In the genomic region with DNA sequence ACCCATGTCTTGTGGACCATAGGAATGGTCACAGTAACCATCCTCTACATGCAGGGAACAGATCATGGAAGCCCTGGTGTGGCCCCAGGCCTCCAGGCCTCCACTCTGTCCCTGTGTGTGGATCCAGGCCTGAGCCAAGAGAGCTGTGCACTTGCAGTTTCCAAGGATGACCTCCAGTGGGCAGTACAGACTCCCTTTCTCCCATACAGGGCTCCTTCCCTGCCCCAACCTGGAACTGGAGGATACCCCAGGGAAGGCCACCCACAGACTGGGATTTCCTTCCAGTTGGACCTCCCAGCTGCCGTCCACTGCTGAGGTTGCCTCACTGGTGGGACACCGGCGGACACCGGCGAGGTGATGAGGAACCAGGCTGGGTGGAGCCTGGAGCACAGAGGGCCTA, we compare ENCODE assay signal across 8 mouse cellular contexts. TPM values are rescaled to one million over a fixed set of nuclear protein-coding genes. Genes with fewer than 3 reads are reported as not detected.
DNase-seq lines count a peak whose midpoint lies in the region; ATAC-seq and TF ChIP-seq lines count a peak whose summit lies in the region.

No protein-coding gene starts in this region.

- peak; percentile 46 to 49; a peak in 3 of 4 replicates for TF ChIP-seq CTCF in CH12.LX (conservative IDR thresholded peaks at IDR 0.05 in 1 of 2, IDR thresholded peaks at IDR 0.05 in 1 of 2; ENCODE audit: low read depth in 2 of 2, low read length in 2 of 2)
- TF ChIP-seq CTCF in brain, embryonic 14.5 days (IDR thresholded peaks at IDR 0.05; ENCODE audit: borderline replicate concordance, extremely low read depth, insufficient read depth, insufficient read length) = peak; percentile 69; the same call in 1 of the 2 replicates
- peak; percentile 77 for TF ChIP-seq CTCF in stomach, postnatal 0 days (IDR thresholded peaks at IDR 0.05; ENCODE audit: low read depth)

- no peaks in the 10 kb centered on the region for H3K79me2 ChIP-seq in CH12.LX (replicated peaks; ENCODE audit: control insufficient read depth, extremely low read depth, insufficient read depth, poor library complexity, severe bottlenecking)

- H3K4me2 ChIP-seq in heart, embryonic 12.5 days = no peak overlapping the region
- H3K4me2 ChIP-seq in CH12.LX (ENCODE audit: insufficient read depth, low read depth, poor library complexity, severe bottlenecking) = no peak overlapping the region
- no peak overlapping the region for H3K4me2 ChIP-seq in stomach, postnatal 0 days (replicated peaks; ENCODE audit: low read depth)

- WGBS in heart, embryonic 12.5 days = 61% methylated on average over 5 of the region's 5 CpGs
- WGBS in stomach, postnatal 0 days = 68% methylated on average over 5 of the region's 5 CpGs

- H3K27me3 ChIP-seq in heart, embryonic 12.5 days (replicated peaks) = peaks cover 86% of the 10 kb centered on the region
- H3K27me3 ChIP-seq in CH12.LX (replicated peaks) = peaks cover 91% of the 10 kb centered on the region
- H3K27me3 ChIP-seq in stomach, postnatal 0 days (ENCODE audit: control insufficient read depth, insufficient read depth, low read length) = no peaks in the 10 kb centered on the region

- no peak overlapping the region for H3K9ac ChIP-seq in heart, embryonic 12.5 days
- no peak overlapping the region for H3K9ac ChIP-seq in CH12.LX (ENCODE audit: insufficient read depth, low read depth)
- no peak overlapping the region for H3K9ac ChIP-seq in stomach, postnatal 0 days (ENCODE audit: low read length)

- peak; percentile 56 for ATAC-seq in heart, embryonic 12.5 days (ENCODE audit: insufficient number of reproducible peaks, low FRiP score)
- peak; percentile 26; the same call in 1 of the 2 replicates for ATAC-seq in stomach, postnatal 0 days (ENCODE audit: low FRiP score, low TSS enrichment)

- no peaks in the 10 kb centered on the region for H3K9me3 ChIP-seq in heart, embryonic 12.5 days (replicated peaks)
- no peaks in the 10 kb centered on the region for H3K9me3 ChIP-seq in CH12.LX (replicated peaks; ENCODE audit: low read length)
- no peaks in the 10 kb centered on the region for H3K9me3 ChIP-seq in stomach, postnatal 0 days (ENCODE audit: control insufficient read depth, low read length)

- in situ Hi-C loops in CH12.LX (cut with MboI; ENCODE audit: low pct_ligation_motif_present, low pct_unique_long_range_greater_than_20kb, low sequenced_read_pairs) = no loop called here

- peak; percentile 27 for TF ChIP-seq RAD21 in CH12.LX (IDR thresholded peaks at IDR 0.05; ENCODE audit: low read depth, low read length)

- dilution Hi-C loops in CH12.LX (cut with MboI; ENCODE audit: extremely low pct_ligation_motif_present, extremely low pct_unique_long_range_greater_than_20kb, low sequenced_read_pairs) = no loop called here

- no peak overlapping the region for H3K27ac ChIP-seq in heart, embryonic 12.5 days (ENCODE audit: poor library complexity, severe bottlenecking)
- H3K27ac ChIP-seq in CH12.LX (ENCODE audit: insufficient read depth, low read depth) = no peak overlapping the region
- no peak overlapping the region for H3K27ac ChIP-seq in stomach, postnatal 0 days (replicated peaks)

- H3K4me1 ChIP-seq in heart, embryonic 12.5 days (replicated peaks) = peaks cover 3% of the 10 kb centered on the region
- H3K4me1 ChIP-seq in CH12.LX (ENCODE audit: control insufficient read depth in 1 of 2, insufficient read depth in 2 of 2) = no peaks in the 10 kb centered on the region
- no peaks in the 10 kb centered on the region for H3K4me1 ChIP-seq in stomach, postnatal 0 days (replicated peaks; ENCODE audit: control insufficient read depth, insufficient read depth)

- intact Hi-C loops in heart, postnatal 36 days (cut with DNase I) = loop anchor here (5.0 kb wide), 1 partner anchor 116 kb away; a partner anchor contains a TSS
- intact Hi-C loops in gastrocnemius, postnatal 36 days (cut with DNase I) = no loop called here

- no peaks in the 10 kb centered on the region for H3K36me3 ChIP-seq in heart, embryonic 12.5 days
- no peaks in the 10 kb centered on the region for H3K36me3 ChIP-seq in CH12.LX (replicated peaks in 1 of 2; ENCODE audit: control insufficient read depth in 1 of 2, insufficient read depth in 1 of 2, low read length in 1 of 2)
- H3K36me3 ChIP-seq in stomach, postnatal 0 days (ENCODE audit: control insufficient read depth, insufficient read depth, low read length) = no peaks in the 10 kb centered on the region

- no peak for TF ChIP-seq POLR2A in CH12.LX (IDR thresholded peaks at IDR 0.05; ENCODE audit: low read depth, low read length)
- no peak for TF ChIP-seq POLR2A in brain, embryonic 14.5 days (IDR thresholded peaks at IDR 0.05; ENCODE audit: borderline replicate concordance, extremely low read depth, insufficient read depth, insufficient read length, poor library complexity, severe bottlenecking)

- no peak for TF ChIP-seq EP300 in CH12.LX (IDR thresholded peaks at IDR 0.05; ENCODE audit: low read length)
- no peak for TF ChIP-seq EP300 in stomach, postnatal 0 days (optimal IDR thresholded peaks at IDR 0.05)

- no peak overlapping the region for H3K4me3 ChIP-seq in heart, embryonic 12.5 days
- no peak overlapping the region for H3K4me3 ChIP-seq in CH12.LX (replicated peaks in 1 of 3; ENCODE audit: low read depth in 2 of 3, low read length in 2 of 3, poor library complexity in 1 of 3)
- H3K4me3 ChIP-seq in stomach, postnatal 0 days (ENCODE audit: low read depth, low read length) = no peak overlapping the region

- DNase-seq in heart, postnatal 36 days = no peak
- no peak for DNase-seq in CH12.LX (ENCODE audit: extremely low read depth)
- DNase-seq in brain, embryonic 14.5 days (ENCODE audit: low read depth) = peak; percentile 12
- peak; percentile 60 to 71 for DNase-seq in kidney, postnatal 4 days
- DNase-seq in stomach, postnatal 0 days (ENCODE audit: low spot score) = peak; percentile 48
- DNase-seq in urinary bladder, postnatal 14 days (ENCODE audit: low spot score) = no peak
- DNase-seq in gastrocnemius, postnatal 36 days = no peak

TF ChIP-seq in CH12.LX, 34 proteins besides CTCF, POLR2A, EP300 and RAD21:
- TF ChIP-seq PAX5 (IDR thresholded peaks at IDR 0.05; ENCODE audit: low read length) = no peak
- TF ChIP-seq POLR2AphosphoS2 (IDR thresholded peaks at IDR 0.05; ENCODE audit: low read depth, low read length) = no peak
- TF ChIP-seq MAZ (IDR thresholded peaks at IDR 0.05; ENCODE audit: low read depth, low read length) = no peak
- no peak for TF ChIP-seq CHD1 (IDR thresholded peaks at IDR 0.05; ENCODE audit: low read depth, low read length)
- TF ChIP-seq MYC (IDR thresholded peaks at IDR 0.05; ENCODE audit: low read depth, low read length) = no peak
- no peak for TF ChIP-seq MAFK (IDR thresholded peaks at IDR 0.05; ENCODE audit: insufficient replicate concordance, low read length)
- TF ChIP-seq SMC3 (IDR thresholded peaks at IDR 0.05; ENCODE audit: low read depth, low read length) = peak; percentile 31
- TF ChIP-seq UBTF (IDR thresholded peaks at IDR 0.05; ENCODE audit: low read depth, low read length) = no peak
- TF ChIP-seq USF1 (IDR thresholded peaks at IDR 0.05; ENCODE audit: low read depth, low read length) = no peak

RNA-seq across cellular contexts. Expression of a gene that starts 29.6 kb away (rescaled TPM):
- 12.7 and 13.4 TPM in 2 replicates for polyA plus RNA-seq in heart, embryonic 12.5 days (2016; fragmentation: Nextera tagmentation; extraction: Ambion mirVana)
- 10 to 100 TPM; 10.5 to 11.3 TPM for total RNA-seq in heart, postnatal 36 days (2021)
- total RNA-seq in CH12.LX (2012; rRNA removed) (not detected in 2 replicates), CH12.LX (2014; rRNA removed) (not detected in 2 replicates)
- polyA plus RNA-seq in CH12.LX (2012; ENCODE audit: insufficient read length, low read depth) = not detected in 2 replicates
- polyA plus RNA-seq in brain, embryonic 14.5 days (2012; rRNA removed) = 12.9 and 13.4 TPM in 2 replicates
- polyA plus RNA-seq in stomach, postnatal 0 days (2015; fragmentation: Nextera tagmentation; extraction: Ambion mirVana) = 32.4 and 41.6 TPM in 2 replicates
- total RNA-seq in gastrocnemius, postnatal 36 days (2021) = 1 to 10 TPM; 2.4 to 4.4 TPM

RNA-seq across cellular contexts. Expression of a gene that starts 56.5 kb away (rescaled TPM):
- 0.13 and 0.20 TPM in 2 replicates for polyA plus RNA-seq in heart, embryonic 12.5 days (2016; fragmentation: Nextera tagmentation; extraction: Ambion mirVana)
- total RNA-seq in heart, postnatal 36 days (2021) = not detected
- not detected in 2 replicates for total RNA-seq in CH12.LX (2012; rRNA removed)
- not detected in 2 replicates for total RNA-seq in CH12.LX (2014; rRNA removed)
- not detected in 2 replicates for polyA plus RNA-seq in CH12.LX (2012; ENCODE audit: insufficient read length, low read depth)
- polyA plus RNA-seq in brain, embryonic 14.5 days (2012; rRNA removed) = 8.6 and 15.4 TPM in 2 replicates
- 0.47 and 1.1 TPM in 2 replicates for polyA plus RNA-seq in stomach, postnatal 0 days (2015; fragmentation: Nextera tagmentation; extraction: Ambion mirVana)
- not detected for total RNA-seq in gastrocnemius, postnatal 36 days (2021)

Comparison
In these comparisons a context has a peak if more than half of its experiments do, and no peak if none do; other contexts are left out.
1. DNase-seq: peak in brain, embryonic 14.5 days (single experiment), kidney, postnatal 4 days (2 of 2) and stomach, postnatal 0 days (single experiment); none in heart, postnatal 36 days (0 of 2), CH12.LX (single experiment), urinary bladder, postnatal 14 days (single experiment) and gastrocnemius, postnatal 36 days (0 of 2).
2. RNA of a gene that starts 29.6 kb away (polyA plus RNA-seq): 32.4 to 41.6 TPM in stomach, postnatal 0 days, 12.9 to 13.4 TPM in brain, embryonic 14.5 days and 12.7 to 13.4 TPM in heart, embryonic 12.5 days; not detected in CH12.LX; every median in the first group is over 10 times any median in the second.
3. Peak in every context shown above with its lines, with median percentiles within 50 percentile points of each other: CTCF ChIP-seq.